Mouse (Mus musculus) hindbrain, embryonic 11.5 days (tissue): Measurements from ENCODE around the gene Gpr132. TPM values are rescaled to one million over a fixed set of nuclear protein-coding genes. Genes with fewer than 3 reads are reported as not detected.

Experiments
- ATAC-seq: fragments of 200-750 bp; cut with Nextera tagmentation; 2 replicates; pipeline ENCODE4 v1.8.0; 2017; ENCODE audit warnings: mild to moderate bottlenecking, moderate TSS enrichment, moderate library complexity; ENCODE audit not compliant: low FRiP score
- DNase-seq: peaks from one replicate; pipeline ENCODE4 v3.0.0-alpha.2; 2015; ENCODE audit warnings: low spot score
- H3K27ac ChIP-seq: fragments of 300-500 bp; sonication (generic); 2 replicates; pipeline ENCODE4 v1.5.1; 2014; ENCODE audit warnings: mild to moderate bottlenecking, low read depth, low read length
- H3K27me3 ChIP-seq: fragments of 300-500 bp; sonication (generic); 2 replicates; pipeline ENCODE4 v1.6.1; 2014; ENCODE audit warnings: mild to moderate bottlenecking, low read length, moderate library complexity, mixed read lengths; ENCODE audit not compliant: control insufficient read depth, insufficient read depth
- H3K36me3 ChIP-seq: fragments of 300-500 bp; sonication (generic); 2 replicates; pipeline ENCODE4 v1.6.1; 2014; ENCODE audit warnings: mild to moderate bottlenecking, low read length, moderate library complexity, mixed read lengths; ENCODE audit not compliant: control insufficient read depth, insufficient read depth
- H3K4me1 ChIP-seq: fragments of 300-500 bp; sonication (generic); replicated peaks from 2 replicates; pipeline ENCODE4 v1.6.1; 2014; ENCODE audit warnings: low read length, mixed read lengths; ENCODE audit not compliant: control insufficient read depth, insufficient read depth
- H3K4me2 ChIP-seq: fragments of 300-500 bp; sonication (generic); replicated peaks from 2 replicates; pipeline ENCODE4 v1.6.1; 2014; ENCODE audit warnings: mild to moderate bottlenecking, low read depth, low read length
- H3K4me3 ChIP-seq: fragments of 300-500 bp; sonication (generic); 2 replicates; pipeline ENCODE4 v1.5.1; 2014; ENCODE audit warnings: low read depth, low read length
- H3K9ac ChIP-seq: fragments of 300-500 bp; sonication (generic); 2 replicates; pipeline ENCODE4 v1.6.1; 2014; ENCODE audit warnings: low read depth, low read length
- H3K9me3 ChIP-seq: fragments of 300-500 bp; sonication (generic); 2 replicates; pipeline ENCODE4 v1.6.1; 2016; ENCODE audit warnings: low read length; ENCODE audit not compliant: control insufficient read depth
- WGBS: fragments of 180-500 bp; shearing (Covaris S2); extraction: QIAGEN DNeasy Blood & Tissue Kit; methylation state at CpG from one replicate; pipeline ENCODE4 v1.1.7; 2014; 5-methylcytosine and 5-hydroxymethylcytosine counted together
- polyA plus RNA-seq: library from polyadenylated mRNA; unstranded; fragments of >200 nt; fragmentation: Nextera tagmentation; extraction: Ambion mirVana; gene quantifications from 2 replicates; pipeline ENCODE4 v1.2.1, GENCODE M21; 2014

Gene Gpr132
- polyA plus RNA-seq, 1 experiment from 2014 or later, result not detected

DNA sequence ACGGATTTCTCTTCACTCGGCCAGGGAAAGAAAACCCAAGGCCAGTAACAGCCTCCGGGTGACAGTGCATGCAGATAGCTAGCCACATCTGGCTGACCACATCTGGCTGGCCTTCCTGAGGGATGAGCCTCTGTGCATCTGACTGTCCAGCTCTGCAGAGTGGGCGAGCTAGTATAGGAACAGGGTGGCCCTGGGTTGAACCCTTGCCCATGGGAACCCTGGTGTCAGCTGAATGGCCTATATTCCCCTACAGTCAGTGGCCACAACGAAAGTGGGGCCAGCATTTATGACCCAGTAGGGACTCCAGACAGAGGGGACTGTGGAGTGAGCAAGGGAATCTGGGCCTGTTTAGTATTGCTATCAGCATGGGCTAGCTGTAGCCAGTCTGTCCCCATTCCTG is 37.0 kb upstream of the Gpr132 start:
- Histone ChIP-seq H3K36me3 (no peaks in the 10 kb centered on the region), H3K4me3 (no peak overlapping the region), H3K9ac (no peak overlapping the region), H3K27me3 (no peaks in the 10 kb centered on the region), H3K4me1 (no peaks in the 10 kb centered on the region), H3K27ac (no peak overlapping the region), H3K4me2 (no peak overlapping the region), H3K9me3 (no peaks in the 10 kb centered on the region)
- ATAC-seq (no peak), DNase-seq (no peak)
- 86% methylated on average over 5 of the region's 5 CpGs for WGBS

DNA sequence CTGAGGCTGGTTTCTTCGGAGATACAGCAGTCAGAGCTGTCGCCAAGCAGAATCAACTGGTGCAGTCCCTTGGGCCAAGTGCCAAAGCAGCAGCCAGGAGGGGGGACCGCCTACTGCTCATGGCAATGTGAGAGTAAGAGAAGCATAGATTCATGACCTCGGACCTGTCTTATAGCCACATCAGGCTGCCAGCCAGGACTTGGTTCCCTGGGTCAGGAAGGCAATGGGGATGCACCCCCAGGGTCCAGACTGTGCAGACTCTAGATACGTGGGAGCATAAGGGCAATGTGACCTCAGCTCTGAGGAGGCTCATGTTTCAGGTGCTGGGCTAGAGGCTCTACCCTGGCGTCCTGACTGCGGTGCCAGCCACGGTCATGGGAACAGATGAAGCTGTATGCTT is 35.9 kb upstream of the Gpr132 start:
- ATAC-seq (no peak), DNase-seq (no peak)
- no peak overlapping the region for H3K4me2 ChIP-seq
- no peak overlapping the region for H3K27ac ChIP-seq
- H3K9me3 ChIP-seq, result no peaks in the 10 kb centered on the region
- 80% methylated on average over 8 of the region's 8 CpGs for WGBS
- H3K36me3 ChIP-seq, result no peaks in the 10 kb centered on the region
- H3K4me3 ChIP-seq, result no peak overlapping the region
- H3K27me3 ChIP-seq, result no peaks in the 10 kb centered on the region
- no peaks in the 10 kb centered on the region for H3K4me1 ChIP-seq
- no peak overlapping the region for H3K9ac ChIP-seq

DNA sequence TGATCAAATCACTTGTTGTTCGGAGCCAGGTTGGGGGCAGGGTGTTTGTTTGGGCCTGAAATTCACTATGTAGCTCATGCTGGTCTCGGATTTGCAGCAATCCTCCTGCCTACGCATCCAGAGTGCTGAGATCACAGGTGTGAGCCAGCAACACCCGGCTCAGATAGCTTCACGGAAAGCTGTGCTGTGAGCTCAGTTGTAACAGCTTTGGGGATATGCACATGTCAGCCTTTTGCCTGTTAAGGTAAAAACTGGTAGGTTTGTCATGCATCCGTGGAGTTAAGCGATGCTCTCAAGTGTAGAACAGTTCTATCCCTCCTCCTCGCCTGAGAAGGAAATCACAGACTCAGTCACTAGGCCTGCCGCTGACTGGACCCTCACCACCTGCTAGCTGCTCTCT is 32.6 kb upstream of the Gpr132 start:
- Histone ChIP-seq H3K4me3 (no peak overlapping the region), H3K27me3 (no peaks in the 10 kb centered on the region), H3K9me3 (no peaks in the 10 kb centered on the region), H3K9ac (no peak overlapping the region), H3K4me2 (no peak overlapping the region), H3K27ac (no peak overlapping the region), H3K4me1 (0 out of 2 replicates have a peak, but pooled peaks cover 2% of the 10 kb centered on the region), H3K36me3 (no peaks in the 10 kb centered on the region)
- ATAC-seq (no peak), DNase-seq (no peak)
- WGBS, result 85% methylated on average over 9 of the region's 9 CpGs

GRCm38 (mm10) chr12:112898960-112899359 is 30.9 kb upstream of the Gpr132 start:
- no peaks in the 10 kb centered on the region for H3K9me3 ChIP-seq
- no peak overlapping the region for H3K9ac ChIP-seq
- no peak overlapping the region for H3K27ac ChIP-seq
- H3K27me3 ChIP-seq, result no peaks in the 10 kb centered on the region
- H3K4me3 ChIP-seq, result no peak overlapping the region
- H3K4me2 ChIP-seq, result no peak overlapping the region
- H3K4me1 ChIP-seq, result 0 out of 2 replicates have a peak, but pooled peaks cover 2% of the 10 kb centered on the region
- H3K36me3 ChIP-seq, result no peaks in the 10 kb centered on the region
- WGBS, result 66% methylated on average over 4 of the region's 4 CpGs
- ATAC-seq, result no peak
- no peak for DNase-seq

- H3K4me3 ChIP-seq, result no peak overlapping the region
- no peaks in the 10 kb centered on the region for H3K36me3 ChIP-seq
- no peaks in the 10 kb centered on the region for H3K27me3 ChIP-seq
- no peak overlapping the region for H3K4me2 ChIP-seq
- ATAC-seq (no peak), DNase-seq (no peak)
- H3K4me1 ChIP-seq, result 0 out of 2 replicates have a peak, but pooled peaks cover 2% of the 10 kb centered on the region
- H3K9me3 ChIP-seq, result no peaks in the 10 kb centered on the region
- WGBS, result 67% methylated on average over 12 of the region's 12 CpGs
- H3K9ac ChIP-seq, result no peak overlapping the region
- H3K27ac ChIP-seq, result peak overlapping the region; percentile 2; the same call in 1 of the 2 replicates
Measured at GRCm38 (mm10) chr12:112898351-112898750, 30.3 kb upstream of the Gpr132 start.

- 0 out of 2 replicates have a peak, but pooled peaks cover 2% of the 10 kb centered on the region for H3K4me1 ChIP-seq
- no peak overlapping the region for H3K9ac ChIP-seq
- H3K4me3 ChIP-seq, result no peak overlapping the region
- DNase-seq (peak; percentile 60), ATAC-seq (peak; percentile 83)
- 40% methylated on average over 16 of the region's 16 CpGs for WGBS
- no peaks in the 10 kb centered on the region for H3K9me3 ChIP-seq
- peak overlapping the region; percentile 11; the same call in 1 of the 2 replicates for H3K27ac ChIP-seq
- H3K36me3 ChIP-seq, result no peaks in the 10 kb centered on the region
- H3K27me3 ChIP-seq, result no peaks in the 10 kb centered on the region
- 0 out of 2 replicates have a peak overlapping the region, but pooled peaks have one; percentile 9 for H3K4me2 ChIP-seq
Measured at GRCm38 (mm10) chr12:112897522-112898212, 29.6 kb upstream of the Gpr132 start.

DNA sequence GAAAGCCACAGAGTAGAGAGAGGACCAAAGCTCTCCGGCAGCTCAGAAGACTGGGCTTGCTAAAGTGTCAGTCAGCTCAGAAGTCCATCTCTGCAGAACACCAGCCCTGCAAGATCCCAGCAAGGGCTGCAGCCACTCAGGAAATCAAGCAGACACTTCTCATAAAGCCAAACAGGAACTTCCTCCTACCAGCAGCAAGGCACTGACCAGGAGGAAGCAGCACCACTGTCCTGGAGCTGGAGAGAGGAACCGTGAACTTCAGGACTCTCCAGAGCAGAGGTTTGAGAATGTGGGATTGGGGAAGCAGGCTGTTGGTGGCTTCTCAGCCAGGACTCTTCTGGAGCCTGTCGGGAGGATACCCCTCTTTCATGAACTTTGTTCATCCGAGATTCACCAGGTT is 26.9 kb upstream of the Gpr132 start:
- no peak for ATAC-seq
- 71% methylated on average over 4 of the region's 4 CpGs for whole genome bisulfite sequencing

DNA sequence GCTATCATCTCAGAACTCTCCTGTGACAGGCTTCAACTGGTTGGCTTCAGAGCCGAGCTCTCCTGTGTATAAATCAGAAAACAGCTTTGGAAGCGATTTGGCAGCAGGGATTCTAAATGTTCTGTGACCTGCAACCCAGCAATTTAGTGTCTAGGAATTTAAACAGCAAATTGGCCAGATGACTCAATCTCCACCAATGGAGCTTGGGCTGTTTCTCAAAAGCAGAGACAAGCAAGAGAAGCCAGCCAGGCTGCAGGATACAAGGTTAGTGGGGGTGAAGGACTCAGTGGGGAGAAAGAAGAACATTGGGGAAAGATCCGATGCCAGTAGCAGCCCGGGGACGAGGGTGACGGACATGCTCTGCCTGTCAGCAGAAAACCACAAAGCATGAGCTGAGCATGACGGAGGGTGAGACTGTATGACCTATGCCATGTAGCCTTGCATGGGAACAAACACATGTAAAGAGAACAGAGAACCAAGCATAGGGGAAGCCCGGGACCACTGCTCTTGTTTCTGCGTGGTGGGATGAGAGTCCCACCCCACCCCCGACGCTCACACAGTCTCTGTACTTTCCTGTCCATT is 26.4 kb upstream of the Gpr132 start:
- WGBS, result 78% methylated on average over 11 of the region's 11 CpGs
- Histone ChIP-seq H3K27me3 (no peaks in the 10 kb centered on the region), H3K4me2 (no peak overlapping the region), H3K27ac (no peak overlapping the region), H3K36me3 (no peaks in the 10 kb centered on the region), H3K9me3 (no peaks in the 10 kb centered on the region), H3K4me3 (no peak overlapping the region), H3K4me1 (0 out of 2 replicates have a peak, but pooled peaks cover 2% of the 10 kb centered on the region), H3K9ac (no peak overlapping the region)
- ATAC-seq (no peak), DNase-seq (no peak)

More for the DNA sequence above, 26.9 kb upstream of the Gpr132 start:
- Histone ChIP-seq H3K9me3 (no peaks in the 10 kb centered on the region), H3K9ac (no peak overlapping the region), H3K36me3 (no peaks in the 10 kb centered on the region), H3K27ac (no peak overlapping the region), H3K27me3 (no peaks in the 10 kb centered on the region), H3K4me2 (no peak overlapping the region), H3K4me1 (0 out of 2 replicates have a peak, but pooled peaks cover 2% of the 10 kb centered on the region), H3K4me3 (no peak overlapping the region)
- no peak for DNase-seq

GRCm38 (mm10) chr12:112885465-112885864 is 17.4 kb upstream of the Gpr132 start:
- 63% methylated on average over 7 of the region's 7 CpGs for WGBS
- ATAC-seq (no peak), DNase-seq (no peak)
- H3K4me1 ChIP-seq, result no peaks in the 10 kb centered on the region
- no peaks in the 10 kb centered on the region for H3K27me3 ChIP-seq
- no peak overlapping the region for H3K4me3 ChIP-seq
- no peaks in the 10 kb centered on the region for H3K36me3 ChIP-seq
- no peak overlapping the region for H3K27ac ChIP-seq
- no peak overlapping the region for H3K9ac ChIP-seq
- no peaks in the 10 kb centered on the region for H3K9me3 ChIP-seq
- no peak overlapping the region for H3K4me2 ChIP-seq
